Mouse (Mus musculus) G1E (cell line): Measurements from ENCODE around the gene Csnk1g2. TPM values are rescaled to one million over a fixed set of nuclear protein-coding genes. Genes with fewer than 3 reads are reported as not detected.

Experiments
- ATAC-seq: 2 replicates; pipeline ENCODE4 v1.8.0; 2016; ENCODE audit warnings: mild to moderate bottlenecking; ENCODE audit not compliant: insufficient number of reproducible peaks, poor library complexity, low FRiP score, severe bottlenecking; ENCODE audit errors: extremely low read depth
- DNase-seq: peaks from one replicate; pipeline ENCODE4 v3.0.0; 2012; ENCODE audit warnings: low spot score
- H3K27me3 ChIP-seq: 2 replicates; pipeline ENCODE4 v1.6.1; 2012; ENCODE audit warnings: mild to moderate bottlenecking, low read length, inconsistent platforms; ENCODE audit not compliant: insufficient read depth
- H3K36me3 ChIP-seq: replicated peaks from 2 replicates; pipeline ENCODE3; 2012; ENCODE audit warnings: mild to moderate bottlenecking, inconsistent platforms
- H3K4me1 ChIP-seq: 2 replicates; pipeline ENCODE4 v1.6.1; 2012; ENCODE audit warnings: low read depth, low read length, inconsistent platforms, mixed read lengths; ENCODE audit not compliant: insufficient read depth
- H3K4me3 ChIP-seq: 2 replicates; pipeline ENCODE4 v1.5.1; 2012; ENCODE audit warnings: low read depth, mild to moderate bottlenecking, inconsistent platforms, low read length, moderate library complexity, mixed read lengths
- H3K9me3 ChIP-seq: replicated peaks from 2 replicates; pipeline ENCODE4 v1.6.1; 2012; ENCODE audit warnings: inconsistent platforms
- CTCF ChIP-seq: IDR thresholded peaks from 2 replicates; pipeline ENCODE4 v1.5.1; 2012; ENCODE audit warnings: low read depth, low read length, inconsistent platforms, mixed read lengths
- GATA1 ChIP-seq: IDR thresholded peaks from 2 replicates; pipeline ENCODE4 v1.6.1; 2012; ENCODE audit warnings: borderline replicate concordance, low read length, inconsistent platforms, mixed read lengths
- GATA2 ChIP-seq: IDR thresholded peaks from 2 replicates; pipeline ENCODE4 v1.6.1; 2012; ENCODE audit warnings: low read depth, low read length, inconsistent platforms, borderline replicate concordance
- POLR2AphosphoS5 ChIP-seq: IDR thresholded peaks from 2 replicates; pipeline ENCODE4 v1.6.1; 2012; ENCODE audit warnings: low read depth, low read length, inconsistent platforms; ENCODE audit not compliant: insufficient replicate concordance
- TAL1 ChIP-seq: conservative IDR thresholded peaks from 2 replicates; pipeline ENCODE4 v1.6.1; 2012; ENCODE audit warnings: low read depth, low read length, inconsistent platforms, mixed read lengths
- polyA plus RNA-seq: library from polyadenylated mRNA; stranded (reverse); fragments of >175 nt; gene quantifications from 2 replicates; pipeline ENCODE4 v1.2.3, GENCODE M21; 2012
- total RNA-seq, 2 experiments: library from RNA; stranded (forward) in 1 of 2; stranded (reverse) in 1 of 2; fragments of 200-1000 nt in 1 of 2; fragments of >200 nt in 1 of 2; fragmentation: Nextera tagmentation in 1 of 2; gene quantifications; 2 replicates each; pipeline ENCODE4 v1.2.3; 2014 to 2017

Csnk1g2 gene
- total and polyA plus RNA-seq, 3 experiments, result 110 to 470 (median 189) TPM

DNA sequence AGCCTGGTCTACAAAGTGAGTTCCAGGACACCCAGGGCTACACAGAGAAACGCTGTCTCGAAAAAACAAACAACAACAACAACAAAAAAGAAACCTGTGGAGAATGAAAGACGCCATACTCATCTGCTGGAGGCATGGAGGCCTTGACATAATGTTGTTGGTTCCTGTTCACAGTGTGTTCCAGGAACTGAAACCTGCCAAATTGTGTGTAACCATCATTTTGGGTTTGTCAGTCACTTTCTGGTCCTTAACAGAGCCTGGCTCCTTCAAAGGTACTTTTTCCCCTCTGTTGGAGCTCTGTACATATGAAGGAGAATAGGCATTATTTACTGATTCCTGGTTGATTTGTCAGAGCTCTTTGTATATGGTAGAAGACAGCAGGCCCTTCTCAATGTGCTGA is 10.7 kb upstream of the Csnk1g2 start:
- no peak for DNase-seq
- Histone ChIP-seq H3K9me3 (no peaks in the 10 kb centered on the region), H3K4me1 (peaks cover 42% of the 10 kb centered on the region), H3K4me3 (no peak overlapping the region), H3K27me3 (no peaks in the 10 kb centered on the region), H3K36me3 (peaks cover 98% of the 10 kb centered on the region)
- no peak for TF ChIP-seq CTCF
- no peak for TF ChIP-seq POLR2AphosphoS5
- no peak for TF ChIP-seq GATA2
- no peak for TF ChIP-seq TAL1
- no peak for TF ChIP-seq GATA1
- ATAC-seq, result no peak

DNA sequence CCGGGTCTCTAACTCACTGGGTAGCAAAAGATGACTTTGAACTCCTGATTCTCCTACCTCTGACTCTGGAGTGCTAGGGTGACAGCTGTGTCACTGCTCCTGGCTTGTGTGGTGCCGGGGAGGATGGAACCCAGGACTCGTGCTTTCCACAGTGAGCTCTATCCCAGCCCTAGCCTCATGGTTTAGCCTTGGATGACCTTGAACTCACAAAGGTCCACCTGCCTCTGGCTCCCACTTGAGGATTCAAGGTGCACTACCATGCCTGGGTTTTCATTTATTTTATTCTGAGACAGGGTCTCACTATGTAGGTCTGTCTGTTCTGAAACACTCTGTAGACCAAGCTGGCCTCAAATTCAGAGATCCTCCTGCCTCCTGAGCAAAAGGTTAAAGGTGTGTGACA is 8.8 kb upstream of the Csnk1g2 start:
- H3K9me3 ChIP-seq, result no peaks in the 10 kb centered on the region
- ATAC-seq (no peak), DNase-seq (no peak)
- no peaks in the 10 kb centered on the region for H3K27me3 ChIP-seq
- peaks cover 24% of the 10 kb centered on the region for H3K4me1 ChIP-seq
- H3K36me3 ChIP-seq, result peaks cover 91% of the 10 kb centered on the region
- no peak overlapping the region for H3K4me3 ChIP-seq
- TF ChIP-seq GATA2 (no peak), GATA1 (no peak), TAL1 (no peak), POLR2AphosphoS5 (no peak), CTCF (no peak)

DNA sequence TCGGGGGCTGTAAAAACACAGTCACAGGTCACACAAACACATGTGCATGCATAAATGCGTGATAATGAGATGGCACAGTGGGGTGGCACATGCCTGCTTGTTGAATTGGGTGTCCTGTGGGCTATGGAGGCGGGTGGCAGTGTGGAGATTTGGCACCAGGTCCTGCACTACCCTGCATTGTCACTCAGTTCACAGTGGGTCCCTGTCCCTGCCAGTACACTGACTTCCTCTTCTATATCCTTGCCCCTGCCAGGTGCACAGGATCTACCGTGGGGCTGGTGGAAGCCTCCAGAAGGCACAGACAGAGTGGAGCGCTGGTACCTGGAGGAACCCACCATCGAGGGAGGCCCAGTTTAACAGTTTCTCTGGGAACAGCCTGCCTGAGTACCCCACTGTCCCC is 8.3 kb upstream of the Csnk1g2 start:
- TF ChIP-seq CTCF, result no peak
- TF ChIP-seq GATA2, result no peak
- TF ChIP-seq POLR2AphosphoS5, result no peak
- no peak for TF ChIP-seq GATA1
- no peak for TF ChIP-seq TAL1
- no peaks in the 10 kb centered on the region for H3K27me3 ChIP-seq
- peaks cover 86% of the 10 kb centered on the region for H3K36me3 ChIP-seq
- no peak overlapping the region for H3K4me3 ChIP-seq
- no peak for ATAC-seq
- peaks cover 20% of the 10 kb centered on the region for H3K4me1 ChIP-seq
- no peak for DNase-seq
- H3K9me3 ChIP-seq, result no peaks in the 10 kb centered on the region

DNA sequence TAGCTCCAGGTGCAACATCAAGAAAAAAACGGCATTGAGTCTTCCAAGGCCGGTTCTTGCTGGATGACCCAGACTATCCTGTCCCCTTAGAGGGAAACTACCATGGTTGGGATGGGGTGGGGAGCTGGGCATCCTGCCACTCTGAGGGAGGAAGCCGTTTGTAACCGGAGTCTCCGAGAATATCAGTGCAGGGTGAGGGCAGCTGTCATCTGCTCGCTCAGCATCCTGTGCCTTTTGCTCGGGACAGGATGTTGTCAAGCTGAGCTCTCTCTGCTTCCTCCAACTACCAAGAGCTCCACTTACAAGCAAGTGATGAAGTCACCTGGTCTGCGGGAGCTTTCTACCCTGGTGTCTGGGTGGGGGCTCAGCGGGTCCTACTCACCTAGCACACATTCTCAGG is 4.5 kb upstream of the Csnk1g2 start:
- no peak for TF ChIP-seq TAL1
- TF ChIP-seq GATA1, result no peak
- TF ChIP-seq POLR2AphosphoS5, result no peak
- TF ChIP-seq GATA2, result no peak
- TF ChIP-seq CTCF, result no peak
- Histone ChIP-seq H3K9me3 (no peaks in the 10 kb centered on the region), H3K4me1 (peaks cover 26% of the 10 kb centered on the region), H3K4me3 (no peak overlapping the region), H3K36me3 (peaks cover 60% of the 10 kb centered on the region), H3K27me3 (no peaks in the 10 kb centered on the region)
- DNase-seq (no peak), ATAC-seq (no peak)

DNA sequence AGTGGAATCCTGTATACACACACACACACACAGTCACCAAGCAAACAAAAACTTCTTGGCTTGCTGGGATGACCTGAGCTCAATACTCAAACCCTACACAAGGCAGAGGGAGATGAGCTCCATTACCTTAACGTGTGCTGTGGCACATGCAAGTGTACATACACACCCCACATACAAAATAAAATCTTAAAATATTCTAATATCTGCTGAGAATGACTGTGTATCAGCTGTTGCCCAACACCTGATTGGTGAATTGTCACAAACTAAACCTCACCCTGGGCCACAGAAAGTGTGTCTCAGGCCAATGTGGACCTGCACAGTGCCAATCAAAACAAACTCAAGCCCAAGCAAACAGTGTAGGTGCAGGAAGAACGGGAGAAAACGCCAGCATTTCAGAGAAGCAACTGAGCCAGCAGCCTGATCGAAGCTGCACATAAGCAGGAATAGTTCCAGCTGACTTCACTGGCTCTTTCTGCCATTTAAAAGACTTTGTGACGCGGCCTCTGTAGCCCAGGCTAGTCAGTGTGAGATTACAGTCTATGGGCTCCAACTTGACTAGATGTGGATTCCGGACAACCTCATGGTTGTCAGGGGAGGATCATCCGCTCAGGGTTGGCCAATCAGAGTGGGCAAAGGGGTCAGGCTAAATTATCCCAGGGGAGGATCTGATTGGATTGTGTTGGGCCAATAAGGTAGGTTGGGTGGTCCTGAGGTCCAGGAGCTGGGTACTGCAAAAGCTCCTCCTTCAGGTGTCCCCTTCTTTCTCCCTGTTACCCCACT is 3.0 kb upstream of the Csnk1g2 start:
- no peak for DNase-seq
- peaks cover 37% of the 10 kb centered on the region for H3K4me1 ChIP-seq

DNA sequence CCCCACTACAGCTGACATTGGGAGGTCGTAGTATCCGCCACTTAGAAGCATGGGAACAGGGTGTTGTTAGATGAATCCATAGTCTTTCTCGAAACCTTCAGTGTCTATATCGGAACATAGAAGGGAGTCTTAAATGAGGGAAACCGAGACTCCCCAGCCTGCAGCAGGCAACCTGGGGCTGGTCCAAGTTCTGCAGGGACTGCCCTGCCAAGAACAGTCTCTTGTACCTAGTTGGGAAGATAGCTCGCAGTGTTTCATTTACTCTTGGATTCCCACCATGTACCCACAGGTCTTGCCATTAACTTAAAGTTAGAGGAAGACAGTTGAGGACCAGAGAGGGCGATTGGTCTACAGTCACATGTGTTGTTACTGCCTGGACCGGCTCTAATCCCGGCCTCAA is 2.3 kb upstream of the Csnk1g2 start:
- Histone ChIP-seq H3K27me3 (no peaks in the 10 kb centered on the region), H3K9me3 (no peaks in the 10 kb centered on the region), H3K4me3 (no peak overlapping the region; the same call in 1 of the 2 replicates), H3K36me3 (peaks cover 58% of the 10 kb centered on the region), H3K4me1 (peaks cover 44% of the 10 kb centered on the region)
- no peak for TF ChIP-seq GATA2
- no peak for TF ChIP-seq CTCF
- TF ChIP-seq POLR2AphosphoS5, result no peak
- TF ChIP-seq TAL1, result no peak
- TF ChIP-seq GATA1, result no peak
- DNase-seq (no peak), ATAC-seq (no peak)

More for the DNA sequence above, 3.0 kb upstream of the Csnk1g2 start:
- Histone ChIP-seq H3K27me3 (no peaks in the 10 kb centered on the region), H3K4me3 (no peak overlapping the region), H3K36me3 (peaks cover 58% of the 10 kb centered on the region), H3K9me3 (no peaks in the 10 kb centered on the region)
- no peak for ATAC-seq
- TF ChIP-seq GATA2, result no peak
- TF ChIP-seq POLR2AphosphoS5, result no peak
- TF ChIP-seq TAL1, result no peak
- TF ChIP-seq GATA1, result no peak
- TF ChIP-seq CTCF, result no peak
